Mouse (Mus musculus) heart, postnatal 0 days (tissue): ENCODE data around the gene Thap3.

Experiments
- CTCF ChIP-seq: IDR thresholded peaks from 2 replicates; pipeline ENCODE4 v1.5.1; 2016; ENCODE audit warnings: antibody characterized with exemption, control low read depth, low read depth
- EP300 ChIP-seq: IDR thresholded peaks from 2 replicates; pipeline ENCODE4 v1.6.1; 2016; ENCODE audit warnings: antibody characterized with exemption, low read depth

DNA sequence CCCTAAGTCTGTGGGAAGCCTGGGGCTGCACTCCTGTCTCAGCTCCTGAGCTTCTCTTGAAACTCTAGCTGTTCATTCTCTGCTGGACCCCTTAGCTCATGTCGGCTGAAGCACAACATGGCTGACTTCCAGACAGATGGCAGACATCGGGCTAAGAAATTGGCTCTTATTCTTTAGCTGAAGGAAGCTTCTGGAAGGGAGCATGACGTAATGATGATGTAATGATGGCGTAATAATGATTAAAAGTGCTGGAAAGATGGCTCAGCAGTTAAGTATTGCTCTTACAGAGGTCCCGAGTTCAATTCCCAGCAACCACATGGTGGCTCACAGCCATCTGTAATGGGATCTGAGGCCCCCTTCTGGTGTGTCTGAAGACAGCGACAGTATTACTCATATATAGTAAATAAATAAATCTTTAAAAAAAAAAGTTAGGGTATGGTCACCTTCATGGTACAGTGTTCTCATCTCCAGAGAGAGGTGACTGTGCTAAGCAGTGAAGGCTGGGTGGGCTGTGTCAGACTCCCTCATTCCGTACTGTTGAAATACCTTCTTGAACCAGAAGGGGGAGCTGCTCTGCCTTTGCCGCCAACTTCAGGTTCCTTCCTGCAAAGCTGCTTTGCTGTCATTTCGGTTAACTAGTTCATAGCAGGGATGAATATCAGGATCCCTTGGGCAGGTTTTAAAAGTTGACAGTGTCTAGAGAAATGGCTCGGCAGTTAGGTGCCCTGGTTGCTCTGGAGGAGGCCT, 16.4 kb downstream of the Thap3 start:
- peak; percentile 61 for TF ChIP-seq CTCF
- no peak for TF ChIP-seq EP300
